In the genomic region with DNA sequence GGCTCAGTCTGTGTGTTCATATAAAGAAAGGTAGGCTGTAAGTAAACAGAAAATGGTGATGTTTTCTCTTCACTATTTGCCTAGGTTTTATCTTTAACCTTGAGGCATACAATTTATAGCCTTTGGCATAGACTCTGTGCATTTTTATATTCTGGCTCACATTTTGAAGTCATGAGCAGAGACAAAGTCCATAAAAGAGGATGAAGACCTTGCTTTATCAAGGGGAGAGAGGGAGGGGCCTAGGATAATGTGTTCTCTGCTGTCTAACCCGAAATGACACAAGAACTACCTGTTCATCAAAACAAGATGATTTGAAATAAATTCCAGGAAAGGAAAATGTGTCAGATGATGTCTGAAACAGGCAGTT, we compare ENCODE assay signal across 20 mouse cellular contexts.
DNase-seq lines count a peak whose midpoint lies in the region; ATAC-seq and TF ChIP-seq lines count a peak whose summit lies in the region.
"Had no signal": no experiment of that assay in that cellular context is flagged by ENCODE, and none has a peak within 500 bp of the region (broad histone marks: within the 10 kb centered on the region; RNA-seq: fewer than 3 reads in every experiment).

No protein-coding gene starts in this region.

- H3K9ac ChIP-seq in intestine, embryonic 15.5 days = no peak overlapping the region
- no peak overlapping the region for H3K9ac ChIP-seq in intestine, postnatal 0 days (ENCODE audit: low read depth, low read length)
- no peak overlapping the region for H3K9ac ChIP-seq in liver, embryonic 12.5 days
- H3K9ac ChIP-seq: embryonic facial prominence, embryonic 13.5 days; embryonic facial prominence, embryonic 15.5 days; forebrain, embryonic 12.5 days had no signal

- peak overlapping the region; percentile 67; the same call in 1 of the 2 replicates for H3K27ac ChIP-seq in gastrocnemius, adult 2 months
- H3K27ac ChIP-seq in intestine, embryonic 15.5 days = no peak overlapping the region
- H3K27ac ChIP-seq in intestine, postnatal 0 days (ENCODE audit: low read depth, low read length) = no peak overlapping the region
- no peak overlapping the region for H3K27ac ChIP-seq in liver, embryonic 12.5 days
- H3K27ac ChIP-seq: embryonic facial prominence, embryonic 13.5 days; embryonic facial prominence, embryonic 15.5 days; forebrain, embryonic 10.5 days; forebrain, embryonic 12.5 days had no signal

- no peaks in the 10 kb centered on the region for H3K27me3 ChIP-seq in intestine, embryonic 15.5 days (replicated peaks)
- no peaks in the 10 kb centered on the region for H3K27me3 ChIP-seq in intestine, postnatal 0 days (replicated peaks; ENCODE audit: control insufficient read depth, insufficient read depth, low read length)
- H3K27me3 ChIP-seq in liver, embryonic 12.5 days (replicated peaks) = no peaks in the 10 kb centered on the region; the same call in 1 of the 2 replicates
- H3K27me3 ChIP-seq: embryonic facial prominence, embryonic 13.5 days; embryonic facial prominence, embryonic 15.5 days; forebrain, embryonic 12.5 days had no signal

- intact Hi-C loops in gastrocnemius, adult 2 months (cut with DNase I) = no loop called here

- ATAC-seq in intestine, embryonic 15.5 days = peak; percentile 80
- no peak for ATAC-seq in intestine, postnatal 0 days
- ATAC-seq in liver, embryonic 12.5 days = no peak

- H3K4me1 ChIP-seq in intestine, embryonic 15.5 days (replicated peaks) = no peaks in the 10 kb centered on the region
- H3K4me1 ChIP-seq in intestine, postnatal 0 days (replicated peaks; ENCODE audit: control insufficient read depth, insufficient read depth, low read length) = no peaks in the 10 kb centered on the region
- H3K4me1 ChIP-seq in liver, embryonic 12.5 days = peaks cover 5% of the 10 kb centered on the region; the same call in 1 of the 2 replicates
- H3K4me1 ChIP-seq: embryonic facial prominence, embryonic 13.5 days; embryonic facial prominence, embryonic 15.5 days; forebrain, embryonic 10.5 days; forebrain, embryonic 12.5 days had no signal

- H3K9me3 ChIP-seq in intestine, embryonic 15.5 days = no peaks in the 10 kb centered on the region
- H3K9me3 ChIP-seq in intestine, postnatal 0 days (ENCODE audit: control insufficient read depth) = no peaks in the 10 kb centered on the region
- no peaks in the 10 kb centered on the region for H3K9me3 ChIP-seq in liver, embryonic 12.5 days (replicated peaks)
- H3K9me3 ChIP-seq: embryonic facial prominence, embryonic 13.5 days; embryonic facial prominence, embryonic 15.5 days; forebrain, embryonic 10.5 days; forebrain, embryonic 12.5 days had no signal

- H3K36me3 ChIP-seq in intestine, embryonic 15.5 days = no peaks in the 10 kb centered on the region
- no peaks in the 10 kb centered on the region for H3K36me3 ChIP-seq in intestine, postnatal 0 days (ENCODE audit: control insufficient read depth, insufficient read depth)
- no peaks in the 10 kb centered on the region for H3K36me3 ChIP-seq in liver, embryonic 12.5 days
- H3K36me3 ChIP-seq: embryonic facial prominence, embryonic 13.5 days; embryonic facial prominence, embryonic 15.5 days; forebrain, embryonic 10.5 days; forebrain, embryonic 12.5 days had no signal

- H3K4me2 ChIP-seq in intestine, embryonic 15.5 days (replicated peaks) = no peak overlapping the region
- no peak overlapping the region for H3K4me2 ChIP-seq in intestine, postnatal 0 days (replicated peaks; ENCODE audit: low read depth)
- H3K4me2 ChIP-seq in liver, embryonic 12.5 days = no peak overlapping the region
- H3K4me2 ChIP-seq: embryonic facial prominence, embryonic 13.5 days; embryonic facial prominence, embryonic 15.5 days; forebrain, embryonic 12.5 days had no signal

- TF ChIP-seq CTCF in gastrocnemius, adult 2 months (IDR thresholded peaks at IDR 0.05) = no peak
- no peak for TF ChIP-seq CTCF in intestine, postnatal 0 days (IDR thresholded peaks at IDR 0.05; ENCODE audit: low read depth)

- no peak for DNase-seq in gastrocnemius, adult 2 months
- no peak for DNase-seq in gastrocnemius, postnatal 10 days
- DNase-seq in large intestine, adult 2 months (ENCODE audit: low read depth, low spot score) = peak; percentile 57
- DNase-seq: adrenal gland, adult 2 months; adrenal gland, postnatal 10 days; adrenal gland, postnatal 25 days; cerebellum, adult 11 months; cerebellum, adult 18-20 months; cerebellum, adult 8-10 months; cerebellum, adult 9-11 months; cerebellum, postnatal 36 days; embryo, embryonic 11 days had no signal

- no peak overlapping the region for H3K4me3 ChIP-seq in gastrocnemius, adult 2 months
- H3K4me3 ChIP-seq in intestine, embryonic 15.5 days (replicated peaks) = no peak overlapping the region
- H3K4me3 ChIP-seq in intestine, postnatal 0 days (ENCODE audit: low read depth, low read length) = no peak overlapping the region
- no peak overlapping the region for H3K4me3 ChIP-seq in liver, embryonic 12.5 days
- H3K4me3 ChIP-seq: embryonic facial prominence, embryonic 13.5 days; embryonic facial prominence, embryonic 15.5 days; erythroblast, embryonic 14.5 days; forebrain, embryonic 10.5 days; forebrain, embryonic 12.5 days had no signal

- 50% methylated on average over 1 of the region's 1 CpGs for WGBS in intestine, embryonic 15.5 days
- 35% methylated on average over 1 of the region's 1 CpGs for WGBS in intestine, postnatal 0 days
- 23% methylated on average over 1 of the region's 1 CpGs for WGBS in large intestine, adult 2 months
- 44% methylated on average over 1 of the region's 1 CpGs for WGBS in liver, embryonic 12.5 days (ENCODE audit: insufficient replicate concordance)
